Mouse (Mus musculus): ENCODE measurements around the gene Psg22. TPM values are rescaled to one million over a fixed set of nuclear protein-coding genes. Genes with fewer than 3 reads are reported as not detected.
"Not testable (repeated sequence)": the region's sequence is repeated elsewhere in the genome, so short reads cannot be mapped to it uniquely, and the experiment has no call there.

Gene Psg22
- not detected in 2 replicates for polyA plus RNA-seq (2014; fragmentation: Nextera tagmentation; extraction: Ambion mirVana)

DNA sequence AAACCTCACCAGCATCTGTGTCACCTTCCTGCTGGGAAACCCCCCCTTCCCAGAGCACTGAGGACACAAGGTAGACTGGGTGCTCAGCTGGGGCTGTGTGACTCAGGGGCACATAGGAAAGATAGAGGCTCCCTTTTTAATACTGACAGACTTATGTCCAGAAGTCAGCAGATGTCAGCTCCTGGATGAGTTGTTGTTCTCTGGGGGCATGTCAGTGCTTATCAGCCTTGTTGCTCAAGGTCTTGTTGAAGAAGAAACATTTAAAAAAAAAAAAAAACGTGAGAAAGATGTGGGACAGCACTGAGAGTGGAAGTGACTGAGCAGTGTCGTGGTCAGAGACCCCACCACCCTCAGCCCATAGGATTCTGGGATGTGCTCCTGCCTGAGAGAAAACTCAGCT lies at the start of gene Psg22:
TSS of gene Psg22 (plus strand) at position 301 of the 400 bp plus-strand sequence.
- WGBS = 55% methylated on average over 2 of the region's 2 CpGs

GRCm38 (mm10) chr7:18679772-18680171 lies 38.1 kb upstream of the Psg22 start:
- no peaks in the 10 kb centered on the region for H3K4me1 ChIP-seq (ENCODE audit: control insufficient read depth, insufficient read depth, low read length)
- ATAC-seq (ENCODE audit: low FRiP score, low TSS enrichment) = no peak
- no peak overlapping the region for H3K4me3 ChIP-seq (ENCODE audit: low read length)
- H3K9ac ChIP-seq (ENCODE audit: low read depth, low read length) = no peak overlapping the region
- H3K36me3 ChIP-seq (ENCODE audit: control insufficient read depth, insufficient read depth, low read length) = no peaks in the 10 kb centered on the region
- H3K9me3 ChIP-seq (ENCODE audit: control insufficient read depth, low read length) = no peaks in the 10 kb centered on the region
- 61% methylated on average over 2 of the region's 2 CpGs for WGBS
- no peak overlapping the region for H3K4me2 ChIP-seq (replicated peaks; ENCODE audit: low read depth, low read length)
- no peak overlapping the region for H3K27ac ChIP-seq (ENCODE audit: low read depth, low read length)
- no peaks in the 10 kb centered on the region for H3K27me3 ChIP-seq (ENCODE audit: control insufficient read depth, insufficient read depth, low read length)

More for the DNA sequence above, at the start of gene Psg22:
- Histone ChIP-seq H3K36me3 (ENCODE audit: control insufficient read depth, insufficient read depth, low read length) (no peaks in the 10 kb centered on the region), H3K27ac (ENCODE audit: low read depth, low read length) (no peak within 1 kb of the TSS), H3K27me3 (ENCODE audit: control insufficient read depth, insufficient read depth, low read length) (no peaks in the 10 kb centered on the region), H3K4me1 (ENCODE audit: control insufficient read depth, insufficient read depth, low read length) (no peaks in the 10 kb centered on the region), H3K9ac (ENCODE audit: low read depth, low read length) (no peak within 1 kb of the TSS), H3K4me3 (ENCODE audit: low read length) (no peak within 1 kb of the TSS), H3K9me3 (ENCODE audit: control insufficient read depth, low read length) (no peaks in the 10 kb centered on the region), H3K4me2 (replicated peaks; ENCODE audit: low read depth, low read length) (no peak within 1 kb of the TSS)
- ATAC-seq (ENCODE audit: low FRiP score, low TSS enrichment) = no peak

- no peaks in the 10 kb centered on the region for H3K9me3 ChIP-seq (ENCODE audit: control insufficient read depth, low read length)
- no peak overlapping the region for H3K27ac ChIP-seq (ENCODE audit: low read depth, low read length)
- H3K27me3 ChIP-seq (ENCODE audit: control insufficient read depth, insufficient read depth, low read length) = no peaks in the 10 kb centered on the region
- H3K4me1 ChIP-seq (ENCODE audit: control insufficient read depth, insufficient read depth, low read length) = no peaks in the 10 kb centered on the region
- H3K4me2 ChIP-seq (replicated peaks; ENCODE audit: low read depth, low read length) = no peak overlapping the region
- H3K4me3 ChIP-seq (ENCODE audit: low read length) = no peak overlapping the region
- ATAC-seq (ENCODE audit: low FRiP score, low TSS enrichment) = no peak
- H3K9ac ChIP-seq (ENCODE audit: low read depth, low read length) = no peak overlapping the region
- H3K36me3 ChIP-seq (ENCODE audit: control insufficient read depth, insufficient read depth, low read length) = no peaks in the 10 kb centered on the region
Measured at GRCm38 (mm10) chr7:18685586-18685985, 32.3 kb upstream of the Psg22 start.

DNA sequence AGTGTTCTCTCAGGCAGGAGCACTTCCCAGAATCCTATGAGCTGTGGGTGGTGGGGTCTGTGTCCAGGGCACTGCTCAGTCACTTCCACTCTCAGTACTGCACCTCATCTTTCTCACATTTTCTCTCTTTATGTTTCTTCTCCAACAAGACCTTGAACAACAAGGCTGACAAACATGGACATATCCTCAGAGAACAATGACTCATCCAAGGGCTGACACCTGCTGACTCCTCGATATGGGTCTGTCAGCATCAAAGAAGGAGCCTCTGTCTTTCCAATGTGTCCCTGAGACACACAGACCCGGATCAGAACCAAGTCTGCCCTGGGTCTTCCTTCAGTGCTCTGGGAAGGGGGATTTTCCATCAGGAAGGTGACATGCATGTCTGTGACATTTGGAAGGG lies 31.8 kb upstream of the Psg22 start, which contains the start of gene Psg20:
TSS of gene Psg20 (minus strand) at position 101 of the 400 bp plus-strand sequence.
- ATAC-seq (ENCODE audit: low FRiP score, low TSS enrichment) = no peak
- Histone ChIP-seq H3K36me3 (ENCODE audit: control insufficient read depth, insufficient read depth, low read length) (no peaks in the 10 kb centered on the region), H3K4me3 (ENCODE audit: low read length) (no peak within 1 kb of the TSS), H3K9ac (ENCODE audit: low read depth, low read length) (no peak within 1 kb of the TSS), H3K27ac (ENCODE audit: low read depth, low read length) (no peak within 1 kb of the TSS), H3K4me1 (ENCODE audit: control insufficient read depth, insufficient read depth, low read length) (no peaks in the 10 kb centered on the region), H3K4me2 (replicated peaks; ENCODE audit: low read depth, low read length) (no peak within 1 kb of the TSS), H3K27me3 (ENCODE audit: control insufficient read depth, insufficient read depth, low read length) (no peaks in the 10 kb centered on the region), H3K9me3 (ENCODE audit: control insufficient read depth, low read length) (no peaks in the 10 kb centered on the region)
- 61% methylated on average over 2 of the region's 2 CpGs for WGBS

DNA sequence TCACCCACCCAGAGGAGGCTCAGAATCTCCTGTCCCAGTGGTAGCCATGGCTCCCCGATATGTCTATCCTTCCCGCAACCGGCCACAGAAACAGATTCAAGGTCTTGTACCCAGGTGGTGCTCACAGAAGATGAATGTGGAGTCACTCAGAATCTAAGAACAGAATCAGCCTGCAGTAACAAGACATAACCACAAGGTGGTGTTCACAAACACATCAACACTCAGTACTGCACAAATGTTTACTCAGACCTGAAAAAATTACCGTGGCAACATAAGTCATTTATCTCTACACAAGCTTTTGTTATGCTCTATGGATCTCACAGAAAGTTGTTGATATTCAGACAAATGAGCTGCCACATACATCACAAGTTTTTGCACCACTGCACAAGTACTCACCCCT lies 7.6 kb upstream of the Psg22 start:
- H3K36me3 ChIP-seq (ENCODE audit: control insufficient read depth, insufficient read depth, low read length); H3K9ac ChIP-seq (ENCODE audit: low read depth, low read length); H3K27me3 ChIP-seq (ENCODE audit: control insufficient read depth, insufficient read depth, low read length); H3K4me2 ChIP-seq (replicated peaks; ENCODE audit: low read depth, low read length); H3K9me3 ChIP-seq (ENCODE audit: control insufficient read depth, low read length); ATAC-seq (ENCODE audit: low FRiP score, low TSS enrichment); H3K27ac ChIP-seq (ENCODE audit: low read depth, low read length); H3K4me3 ChIP-seq (ENCODE audit: low read length); H3K4me1 ChIP-seq (ENCODE audit: control insufficient read depth, insufficient read depth, low read length): not testable (repeated sequence)
- 84% methylated on average over 4 of the region's 4 CpGs for WGBS

DNA sequence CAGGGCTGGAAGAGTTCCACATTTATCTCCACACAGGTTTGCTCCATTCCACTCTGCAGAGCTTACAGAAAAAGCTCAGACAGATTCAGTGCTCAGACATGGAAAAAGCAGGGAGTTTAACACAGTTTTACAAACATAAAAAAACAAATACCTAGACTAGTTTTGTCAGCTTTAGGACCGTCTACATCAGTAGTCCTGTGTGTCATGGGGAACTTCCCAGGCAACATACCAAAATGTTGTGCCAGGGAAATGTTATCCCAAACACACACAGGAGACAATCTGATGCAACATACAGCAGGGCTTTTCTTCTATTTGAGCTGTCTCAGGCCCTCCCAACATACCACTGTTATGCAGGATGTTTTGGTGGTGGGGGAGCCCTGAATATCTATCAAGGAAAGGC lies 7.0 kb upstream of the Psg22 start:
- 82% methylated on average over 1 of the region's 1 CpGs for WGBS

DNA sequence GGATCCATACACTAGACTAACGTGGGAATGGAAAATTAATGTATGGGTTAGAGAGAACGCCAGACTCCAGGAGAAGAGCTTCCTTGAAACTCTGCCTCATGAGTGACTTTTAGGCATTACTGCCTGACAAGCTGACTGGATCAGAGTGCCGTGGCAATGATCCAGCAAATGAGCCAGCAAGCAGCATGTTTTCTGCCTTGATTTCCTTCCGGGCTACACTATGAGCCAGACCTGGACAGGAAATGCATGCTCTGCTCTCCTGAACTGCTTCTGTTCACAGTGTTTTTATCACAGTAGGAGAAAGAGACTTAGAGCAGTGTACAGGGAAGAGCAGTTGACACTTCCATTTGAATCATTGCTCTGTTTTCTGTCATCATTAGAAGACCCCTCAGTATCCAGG lies 2.3 kb upstream of the Psg22 start:
- H3K27ac ChIP-seq (ENCODE audit: low read depth, low read length) = no peak overlapping the region
- no peak for ATAC-seq (ENCODE audit: low FRiP score, low TSS enrichment)
- no peaks in the 10 kb centered on the region for H3K9me3 ChIP-seq (ENCODE audit: control insufficient read depth, low read length)
- no peak overlapping the region for H3K9ac ChIP-seq (ENCODE audit: low read depth, low read length)
- no peak overlapping the region for H3K4me3 ChIP-seq (ENCODE audit: low read length)
- H3K4me1 ChIP-seq (ENCODE audit: control insufficient read depth, insufficient read depth, low read length) = no peaks in the 10 kb centered on the region
- no peaks in the 10 kb centered on the region for H3K27me3 ChIP-seq (ENCODE audit: control insufficient read depth, insufficient read depth, low read length)
- WGBS = 77% methylated on average over 4 of the region's 4 CpGs
- H3K4me2 ChIP-seq (replicated peaks; ENCODE audit: low read depth, low read length) = no peak overlapping the region
- H3K36me3 ChIP-seq (ENCODE audit: control insufficient read depth, insufficient read depth, low read length) = no peaks in the 10 kb centered on the region

More for the DNA sequence above, 7.0 kb upstream of the Psg22 start:
- no peak overlapping the region for H3K4me3 ChIP-seq (ENCODE audit: low read length)
- H3K9me3 ChIP-seq (ENCODE audit: control insufficient read depth, low read length) = no peaks in the 10 kb centered on the region
- H3K27me3 ChIP-seq (ENCODE audit: control insufficient read depth, insufficient read depth, low read length) = no peaks in the 10 kb centered on the region
- H3K9ac ChIP-seq (ENCODE audit: low read depth, low read length) = no peak overlapping the region
- no peak overlapping the region for H3K27ac ChIP-seq (ENCODE audit: low read depth, low read length)
- ATAC-seq (ENCODE audit: low FRiP score, low TSS enrichment) = no peak
- no peak overlapping the region for H3K4me2 ChIP-seq (replicated peaks; ENCODE audit: low read depth, low read length)
- no peaks in the 10 kb centered on the region for H3K4me1 ChIP-seq (ENCODE audit: control insufficient read depth, insufficient read depth, low read length)
- no peaks in the 10 kb centered on the region for H3K36me3 ChIP-seq (ENCODE audit: control insufficient read depth, insufficient read depth, low read length)

GRCm38 (mm10) chr7:18724001-18724400 lies 6.1 kb downstream of the Psg22 start:
- no peak for ATAC-seq (ENCODE audit: low FRiP score, low TSS enrichment)
- H3K27ac ChIP-seq (ENCODE audit: low read depth, low read length) = no peak overlapping the region
- no peak overlapping the region for H3K9ac ChIP-seq (ENCODE audit: low read depth, low read length)
- no peaks in the 10 kb centered on the region for H3K4me1 ChIP-seq (ENCODE audit: control insufficient read depth, insufficient read depth, low read length)
- 80% methylated on average over 6 of the region's 6 CpGs for WGBS
- no peak overlapping the region for H3K4me2 ChIP-seq (replicated peaks; ENCODE audit: low read depth, low read length)
- H3K9me3 ChIP-seq (ENCODE audit: control insufficient read depth, low read length) = no peaks in the 10 kb centered on the region
- no peaks in the 10 kb centered on the region for H3K36me3 ChIP-seq (ENCODE audit: control insufficient read depth, insufficient read depth, low read length)
- no peaks in the 10 kb centered on the region for H3K27me3 ChIP-seq (ENCODE audit: control insufficient read depth, insufficient read depth, low read length)
- no peak overlapping the region for H3K4me3 ChIP-seq (ENCODE audit: low read length)

- H3K4me3 ChIP-seq (ENCODE audit: low read length); H3K27me3 ChIP-seq (ENCODE audit: control insufficient read depth, insufficient read depth, low read length); H3K27ac ChIP-seq (ENCODE audit: low read depth, low read length); H3K9me3 ChIP-seq (ENCODE audit: control insufficient read depth, low read length); H3K36me3 ChIP-seq (ENCODE audit: control insufficient read depth, insufficient read depth, low read length); H3K4me1 ChIP-seq (ENCODE audit: control insufficient read depth, insufficient read depth, low read length); H3K4me2 ChIP-seq (replicated peaks; ENCODE audit: low read depth, low read length); ATAC-seq (ENCODE audit: low FRiP score, low TSS enrichment); H3K9ac ChIP-seq (ENCODE audit: low read depth, low read length): not testable (repeated sequence)
Measured at GRCm38 (mm10) chr7:18725931-18726330, 8.0 kb downstream of the Psg22 start.

DNA sequence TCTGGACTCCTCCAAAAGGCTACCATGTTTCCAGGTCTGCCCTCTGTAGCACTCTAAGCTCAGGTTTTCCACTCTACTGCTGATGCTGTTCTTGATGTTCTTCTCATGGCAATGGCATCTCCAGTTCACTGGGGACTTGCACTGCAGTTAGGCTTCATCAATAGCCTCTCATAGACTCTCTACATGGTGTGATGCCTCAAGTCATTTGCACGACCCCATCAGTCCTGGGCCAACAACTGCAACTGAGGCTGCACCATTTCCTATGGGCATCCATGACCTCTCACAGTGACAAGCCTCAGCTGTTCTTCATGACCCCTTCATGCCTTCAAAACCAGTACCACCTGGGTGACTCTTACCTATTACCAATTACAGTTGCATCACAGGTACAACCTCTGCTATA lies 10.5 kb downstream of the Psg22 start:
- no peak for ATAC-seq (ENCODE audit: low FRiP score, low TSS enrichment)
- Histone ChIP-seq H3K4me1 (ENCODE audit: control insufficient read depth, insufficient read depth, low read length) (no peaks in the 10 kb centered on the region), H3K9ac (ENCODE audit: low read depth, low read length) (no peak overlapping the region), H3K27me3 (ENCODE audit: control insufficient read depth, insufficient read depth, low read length) (no peaks in the 10 kb centered on the region), H3K27ac (ENCODE audit: low read depth, low read length) (no peak overlapping the region), H3K9me3 (ENCODE audit: control insufficient read depth, low read length) (no peaks in the 10 kb centered on the region), H3K4me3 (ENCODE audit: low read length) (no peak overlapping the region), H3K4me2 (replicated peaks; ENCODE audit: low read depth, low read length) (no peak overlapping the region), H3K36me3 (ENCODE audit: control insufficient read depth, insufficient read depth, low read length) (no peaks in the 10 kb centered on the region)
- WGBS = 87% methylated on average over 1 of the region's 1 CpGs

Data from kidney, embryonic 14.5 days (tissue).